In genomic region chr5:43234321-43235185, GRCm38 (mm10) we compare ENCODE assay signal across 8 mouse cellular contexts. TPM values are rescaled to one million over a fixed set of nuclear protein-coding genes. Genes with fewer than 3 reads are reported as not detected.
DNase-seq lines count a peak whose midpoint lies in the region; ATAC-seq and TF ChIP-seq lines count a peak whose summit lies in the region.

No protein-coding gene starts in this region.

- DNase-seq in 3T3-L1 (ENCODE audit: low read depth, low spot score): peak; percentile 34
- peak; percentile 14 for DNase-seq in embryo, embryonic 11.5 days (ENCODE audit: low read depth, low spot score)
- peak; percentile 78 for DNase-seq in heart, embryonic 10.5 days (ENCODE audit: low spot score)
- DNase-seq in liver, embryonic 13.5 days: peak; percentile 16

- ATAC-seq in activated CD4-positive, CD25-positive, alpha-beta regulatory T cell, adult 4 months: peak; percentile 10
- peak; percentile 36 for ATAC-seq in kidney, embryonic 15.5 days (replicated peaks; ENCODE audit: low FRiP score)
- peak; percentile 11 for ATAC-seq in liver, embryonic 13.5 days (ENCODE audit: low read depth)
- peak; percentile 25 for ATAC-seq in neural tube, embryonic 13.5 days (ENCODE audit: low read depth)

- peak overlapping the region; percentile 89 for H3K4me3 ChIP-seq in heart, embryonic 10.5 days
- H3K4me3 ChIP-seq in kidney, embryonic 15.5 days (replicated peaks): peak overlapping the region; percentile 84
- peak overlapping the region; percentile 80 for H3K4me3 ChIP-seq in liver, embryonic 13.5 days (replicated peaks)
- H3K4me3 ChIP-seq in neural tube, embryonic 13.5 days: peak overlapping the region; percentile 98
- H3K4me3 ChIP-seq in testis, adult 2 months (ENCODE audit: control insufficient read depth, low read depth, low read length): peak overlapping the region; percentile 78

- no peaks in the 10 kb centered on the region for H3K36me3 ChIP-seq in heart, embryonic 10.5 days
- H3K36me3 ChIP-seq in kidney, embryonic 15.5 days: no peaks in the 10 kb centered on the region
- no peaks in the 10 kb centered on the region for H3K36me3 ChIP-seq in liver, embryonic 13.5 days
- H3K36me3 ChIP-seq in neural tube, embryonic 13.5 days: 0 out of 2 replicates have a peak, but pooled peaks cover 5% of the 10 kb centered on the region
- peaks cover 3% of the 10 kb centered on the region for H3K36me3 ChIP-seq in testis, adult 2 months (ENCODE audit: control insufficient read depth, insufficient read depth, low read length)

- H3K4me1 ChIP-seq in heart, embryonic 10.5 days: 0 out of 2 replicates have a peak, but pooled peaks cover 4% of the 10 kb centered on the region
- H3K4me1 ChIP-seq in kidney, embryonic 15.5 days: peaks cover 11% of the 10 kb centered on the region
- peaks cover 24% of the 10 kb centered on the region for H3K4me1 ChIP-seq in liver, embryonic 13.5 days (replicated peaks)
- peaks cover 28% of the 10 kb centered on the region for H3K4me1 ChIP-seq in neural tube, embryonic 13.5 days (replicated peaks)
- peaks cover 7% of the 10 kb centered on the region for H3K4me1 ChIP-seq in testis, adult 2 months (ENCODE audit: control insufficient read depth, insufficient read depth, low read length)

- under 1% methylated on average over 78 of the region's 113 CpGs for WGBS in heart, embryonic 10.5 days
- WGBS in kidney, embryonic 15.5 days: under 1% methylated on average over 88 of the region's 113 CpGs
- WGBS in liver, embryonic 13.5 days (ENCODE audit: insufficient replicate concordance): under 1% methylated on average over 83 of the region's 113 CpGs
- WGBS in neural tube, embryonic 13.5 days: under 1% methylated on average over 84 of the region's 113 CpGs

- no peaks in the 10 kb centered on the region for H3K9me3 ChIP-seq in heart, embryonic 10.5 days
- no peaks in the 10 kb centered on the region for H3K9me3 ChIP-seq in kidney, embryonic 15.5 days (replicated peaks)
- H3K9me3 ChIP-seq in liver, embryonic 13.5 days (replicated peaks): no peaks in the 10 kb centered on the region
- H3K9me3 ChIP-seq in neural tube, embryonic 13.5 days: no peaks in the 10 kb centered on the region

- peak overlapping the region; percentile 97 for H3K27ac ChIP-seq in heart, embryonic 10.5 days
- peak overlapping the region; percentile 94 for H3K27ac ChIP-seq in kidney, embryonic 15.5 days
- H3K27ac ChIP-seq in liver, embryonic 13.5 days: peak overlapping the region; percentile 92
- peak overlapping the region; percentile 99 for H3K27ac ChIP-seq in neural tube, embryonic 13.5 days (replicated peaks)
- peak overlapping the region; percentile 97 for H3K27ac ChIP-seq in testis, adult 2 months (ENCODE audit: control insufficient read depth, insufficient read depth, low read depth, low read length)

- TF ChIP-seq POLR2A in testis, adult 2 months (IDR thresholded peaks at IDR 0.05; ENCODE audit: control insufficient read depth, low read depth, low read length): no peak

- TF ChIP-seq CTCF in testis, adult 2 months (IDR thresholded peaks at IDR 0.05; ENCODE audit: control insufficient read depth, insufficient read depth, insufficient replicate concordance, low read depth, low read length): no peak

- peak overlapping the region; percentile 84 for H3K9ac ChIP-seq in kidney, embryonic 15.5 days
- peak overlapping the region; percentile 85 for H3K9ac ChIP-seq in liver, embryonic 13.5 days
- peak overlapping the region; percentile 100 for H3K9ac ChIP-seq in neural tube, embryonic 13.5 days

- H3K4me2 ChIP-seq in kidney, embryonic 15.5 days: peak overlapping the region; percentile 98
- H3K4me2 ChIP-seq in liver, embryonic 13.5 days: peak overlapping the region; percentile 98
- peak overlapping the region; percentile 81 for H3K4me2 ChIP-seq in neural tube, embryonic 13.5 days

- H3K27me3 ChIP-seq in heart, embryonic 10.5 days (ENCODE audit: insufficient read depth, poor library complexity, severe bottlenecking): no peaks in the 10 kb centered on the region
- peaks cover 35% of the 10 kb centered on the region for H3K27me3 ChIP-seq in kidney, embryonic 15.5 days
- H3K27me3 ChIP-seq in liver, embryonic 13.5 days: peaks cover 54% of the 10 kb centered on the region
- no peaks in the 10 kb centered on the region for H3K27me3 ChIP-seq in neural tube, embryonic 13.5 days
- no peaks in the 10 kb centered on the region for H3K27me3 ChIP-seq in testis, adult 2 months (ENCODE audit: control insufficient read depth, insufficient read depth, low read length)

RNA-seq across cellular contexts. Expression of gene Cpeb2, which starts 1.6 kb away (rescaled TPM):
- 1 to 10 TPM; 2.5 to 4.0 TPM for polyA plus RNA-seq in activated CD4-positive, CD25-positive, alpha-beta regulatory T cell, adult 4 months (2017; shearing (Covaris generic))
- 3.8 and 6.0 TPM in 2 replicates for polyA plus RNA-seq in heart, embryonic 10.5 days (2016; fragmentation: Nextera tagmentation; extraction: Ambion mirVana)
- polyA plus RNA-seq in kidney, embryonic 15.5 days (2015; fragmentation: Nextera tagmentation; extraction: Ambion mirVana): 1.4 and 1.6 TPM in 2 replicates
- polyA plus RNA-seq in liver, embryonic 13.5 days (2015; fragmentation: Nextera tagmentation; extraction: Ambion mirVana): 0.63 and 0.69 TPM in 2 replicates
- polyA plus RNA-seq in neural tube, embryonic 13.5 days (2015; fragmentation: Nextera tagmentation; extraction: Ambion mirVana): 12.9 and 14.5 TPM in 2 replicates
- polyA plus RNA-seq in testis, adult 2 months (2012; rRNA removed): 144 and 160 TPM in 2 replicates

Comparison
In these comparisons a context has a peak if more than half of its experiments do, and no peak if none do; other contexts are left out.
1. Peak in every context shown above with its lines: DNase-seq, ATAC-seq, H3K4me3 ChIP-seq and H3K27ac ChIP-seq.
2. DNase-seq: peak in every context shown above with its lines; median percentile 78 in heart, embryonic 10.5 days; 34 in 3T3-L1; 16 in liver, embryonic 13.5 days; 14 in embryo, embryonic 11.5 days.